Mouse (Mus musculus) heart, adult 2 months (tissue): Measurements from ENCODE around the gene Foxo6.

ENCODE experiments used
- CTCF ChIP-seq: fragments of 200-600 bp; IDR thresholded peaks from 2 replicates; pipeline ENCODE4 v1.8.1; 2022; ENCODE audit warnings: antibody characterized with exemption, mild to moderate bottlenecking, moderate library complexity
- POLR2A ChIP-seq: fragments of 200-500 bp; IDR thresholded peaks from 2 replicates; pipeline ENCODE4 v1.6.1; 2011; ENCODE audit warnings: mild to moderate bottlenecking, low read depth, low read length, control low read depth; ENCODE audit not compliant: insufficient read depth

- TF ChIP-seq CTCF (no peak), POLR2A (no peak)
These were observed 29.6 kb upstream of the Foxo6 start for GRCm38 (mm10) chr4:120316716-120317115.
